Mouse (Mus musculus) gonadal fat pad, adult 2 months (tissue): ENCODE data around the gene Tgm6. TPM values are rescaled to one million over a fixed set of nuclear protein-coding genes. Genes with fewer than 3 reads are reported as not detected.

ENCODE experiments used
- DNase-seq: peaks from one replicate; pipeline ENCODE4 v3.0.0-alpha.2; 2012; ENCODE audit warnings: low read depth
- polyA plus RNA-seq: library from polyadenylated mRNA; depleted of rRNA; stranded (reverse); fragments of >200 nt; gene quantifications from 2 replicates; pipeline ENCODE4 v1.2.3, GENCODE M21; 2012; rRNA removed

Tgm6 gene
- not detected in 2 replicates for polyA plus RNA-seq

DNA sequence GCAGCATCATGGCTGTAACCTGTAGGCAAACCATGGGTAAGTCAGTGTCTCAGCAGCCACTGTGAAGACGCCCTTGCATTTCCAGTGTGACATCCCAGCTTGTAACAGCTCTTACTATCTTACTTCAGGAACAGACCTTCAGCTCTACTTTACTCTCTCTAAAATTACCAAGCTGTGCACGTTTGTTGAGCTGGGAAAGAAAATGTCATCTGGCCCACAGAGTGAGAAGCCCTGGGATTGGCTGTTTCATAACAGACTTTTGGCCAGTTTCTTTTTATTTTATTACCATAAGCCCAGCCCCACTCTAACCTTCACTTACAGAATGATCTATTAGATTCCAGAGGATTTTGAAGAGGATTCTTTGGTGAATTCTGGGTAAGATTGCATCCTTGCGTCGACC, at the start of gene Tgm6:
TSS of gene Tgm6 (plus strand) at position 301 of the 400 bp plus-strand sequence.
- no peak for DNase-seq

DNA sequence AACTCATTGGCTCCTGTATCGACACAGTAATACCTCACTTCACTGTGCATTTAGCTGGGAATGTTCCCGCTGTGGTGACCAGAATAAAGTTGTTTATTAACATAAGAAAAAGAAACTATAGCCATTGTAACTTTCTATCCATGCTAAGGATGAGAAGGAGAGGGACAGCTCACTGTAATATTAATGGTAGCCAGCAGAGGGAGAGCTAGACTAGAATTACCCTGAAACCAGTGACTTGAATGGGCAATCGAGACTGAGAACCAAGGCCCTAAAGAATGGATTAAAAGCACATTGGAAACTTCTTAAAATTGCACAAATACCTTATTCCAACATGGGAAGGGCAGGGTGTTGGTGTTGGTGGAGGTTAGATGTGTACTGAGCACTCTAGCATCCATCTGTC, 44.0 kb upstream of the Tgm6 start:
- DNase-seq: no peak

GRCm38 (mm10) chr2:130070396-130070795, 41.8 kb upstream of the Tgm6 start:
- DNase-seq: no peak

DNA sequence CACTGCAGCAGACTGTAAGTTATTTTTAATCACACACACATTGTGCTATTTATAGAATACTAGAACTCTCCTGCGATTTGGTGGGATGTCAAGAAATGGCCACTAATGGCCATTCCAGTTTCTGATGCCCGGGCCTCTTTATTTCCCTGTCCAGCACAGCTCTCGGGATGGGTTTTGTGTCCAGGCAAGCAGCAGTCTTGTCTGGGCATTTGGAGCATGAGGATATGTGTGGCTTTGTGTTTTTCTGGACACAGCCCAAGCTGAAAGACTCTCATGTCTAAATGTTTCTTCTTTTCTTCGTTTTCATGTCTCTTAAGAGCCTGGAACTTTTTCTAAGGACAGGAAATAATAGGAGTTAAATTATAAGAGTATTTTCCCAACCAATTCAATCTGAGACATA, 588 bp downstream of the Tgm6 start:
- DNase-seq: no peak

- no peak for DNase-seq
These were observed 1.2 kb downstream of the Tgm6 start for GRCm38 (mm10) chr2:130113379-130113778.

GRCm38 (mm10) chr2:130118649-130119048, 6.4 kb downstream of the Tgm6 start:
- DNase-seq: no peak

DNA sequence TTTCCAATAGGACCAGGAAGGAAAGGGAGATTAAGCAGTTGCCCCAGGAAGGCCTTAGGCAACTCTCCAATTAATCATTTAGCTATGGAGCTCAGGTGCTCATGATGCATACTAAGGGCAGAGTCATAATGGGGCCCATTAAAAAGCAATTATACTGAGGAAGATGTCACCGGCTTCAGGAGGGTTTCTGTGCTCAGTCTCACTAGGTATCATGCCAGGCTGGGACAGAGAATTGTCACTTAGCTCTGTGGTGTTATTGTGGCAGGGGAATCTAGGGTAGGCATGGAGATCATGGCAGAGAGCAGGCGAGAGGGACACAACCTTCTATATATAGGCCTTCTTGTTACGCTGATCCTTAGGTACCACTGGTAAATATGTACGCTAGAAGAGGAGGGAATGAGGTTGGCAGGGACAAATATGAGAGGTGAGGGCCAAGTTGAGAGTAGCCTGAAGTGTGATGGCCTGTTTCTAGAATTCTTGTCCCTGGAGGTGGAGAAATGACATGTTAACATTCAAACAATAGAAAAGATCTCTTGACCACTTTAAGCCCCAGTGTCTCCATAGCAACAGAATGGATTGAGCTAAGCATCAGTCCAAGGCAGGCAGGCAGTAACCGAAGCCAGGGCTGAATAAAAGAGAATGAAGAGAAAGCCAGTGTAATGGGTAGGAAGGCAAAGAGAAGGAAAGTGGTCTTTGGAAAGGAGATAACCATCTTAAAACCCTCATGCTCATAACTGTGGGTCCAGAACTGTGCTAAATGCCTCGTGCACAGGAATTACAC, 13.3 kb downstream of the Tgm6 start:
- DNase-seq: no peak

DNA sequence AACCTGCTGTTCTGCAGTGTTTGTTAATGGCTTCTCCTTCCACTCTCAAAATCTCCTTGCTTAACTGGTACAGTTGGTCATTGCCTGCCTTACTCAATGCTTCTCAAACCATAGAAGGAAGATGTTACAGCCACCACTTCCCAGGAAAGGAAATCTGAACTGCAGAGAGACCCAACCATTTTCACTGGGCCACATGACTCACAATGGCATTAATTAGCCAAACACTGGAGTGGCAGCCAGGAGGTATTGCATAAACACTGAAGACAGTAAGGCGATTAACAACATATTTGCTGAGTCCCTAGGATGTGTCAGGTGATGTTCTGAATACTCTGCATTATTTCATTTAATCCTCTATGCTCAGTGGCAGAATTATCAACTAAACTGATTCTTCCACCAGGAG, 13.9 kb downstream of the Tgm6 start:
- peak; percentile 17 for DNase-seq

DNA sequence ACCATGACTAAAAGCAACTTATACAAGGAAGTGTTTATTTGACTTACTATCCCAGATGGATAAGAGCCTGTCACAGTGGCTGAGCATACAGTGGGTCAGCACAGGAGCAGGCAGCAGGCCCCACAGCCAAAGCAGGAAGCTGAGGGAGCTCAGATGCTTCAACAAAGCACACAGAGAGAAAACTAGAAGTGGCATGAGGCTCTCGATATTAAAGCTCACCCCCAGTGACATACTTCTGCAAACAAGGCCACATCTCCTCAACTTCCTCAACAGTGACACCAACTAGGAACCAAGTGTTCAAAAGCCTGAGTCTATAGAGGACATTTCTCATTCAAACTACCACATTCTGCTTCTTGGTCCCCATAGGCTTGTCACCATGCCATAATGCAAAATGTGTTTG, 17.5 kb downstream of the Tgm6 start:
- DNase-seq: no peak

- DNase-seq: no peak
These were observed 30.8 kb downstream of the Tgm6 start for GRCm38 (mm10) chr2:130143011-130143410.

- no peak for DNase-seq
These were observed 32.6 kb downstream of the Tgm6 start for GRCm38 (mm10) chr2:130144703-130145324.

GRCm38 (mm10) chr2:130146089-130146668, 34.0 kb downstream of the Tgm6 start:
- no peak for DNase-seq

DNA sequence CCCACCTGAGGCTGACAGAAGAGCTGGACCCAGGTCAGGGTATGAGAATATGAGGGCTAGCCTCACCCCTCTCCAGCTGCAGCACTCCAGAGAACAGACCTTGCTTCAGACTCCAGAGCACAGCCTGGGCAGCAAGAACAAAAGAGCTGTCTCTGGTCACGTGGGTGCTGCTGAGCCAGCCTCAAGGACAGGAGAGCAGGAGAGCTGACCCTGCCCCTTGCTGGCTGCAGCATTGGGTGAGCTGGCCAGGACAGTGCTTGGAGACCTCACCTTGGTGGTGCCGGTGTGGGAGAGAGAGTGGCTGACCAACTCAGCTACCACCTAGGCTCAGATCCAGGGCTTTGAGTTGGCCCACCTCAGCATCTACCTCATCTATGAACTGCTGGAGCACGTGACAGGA, 43.0 kb downstream of the Tgm6 start:
- no peak for DNase-seq

DNA sequence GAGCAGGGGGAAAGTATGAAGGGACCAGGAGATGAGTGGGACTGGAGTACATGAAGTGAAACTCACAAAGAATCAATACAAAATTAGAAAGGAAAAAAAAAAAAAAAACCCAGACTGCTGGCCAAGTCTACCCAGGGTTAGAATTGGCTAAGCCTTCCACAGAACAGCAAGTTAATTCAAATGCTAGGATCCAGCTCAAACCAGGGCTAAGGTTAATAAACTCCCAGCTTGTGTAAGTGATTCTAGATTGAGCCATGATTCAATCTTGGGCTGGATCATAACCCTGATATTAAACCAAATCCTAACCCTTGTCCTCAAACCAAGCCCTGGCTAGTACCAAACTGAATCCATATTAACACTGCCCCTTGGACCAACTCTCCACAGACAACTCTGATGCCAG, 43.6 kb downstream of the Tgm6 start:
- no peak for DNase-seq

DNA sequence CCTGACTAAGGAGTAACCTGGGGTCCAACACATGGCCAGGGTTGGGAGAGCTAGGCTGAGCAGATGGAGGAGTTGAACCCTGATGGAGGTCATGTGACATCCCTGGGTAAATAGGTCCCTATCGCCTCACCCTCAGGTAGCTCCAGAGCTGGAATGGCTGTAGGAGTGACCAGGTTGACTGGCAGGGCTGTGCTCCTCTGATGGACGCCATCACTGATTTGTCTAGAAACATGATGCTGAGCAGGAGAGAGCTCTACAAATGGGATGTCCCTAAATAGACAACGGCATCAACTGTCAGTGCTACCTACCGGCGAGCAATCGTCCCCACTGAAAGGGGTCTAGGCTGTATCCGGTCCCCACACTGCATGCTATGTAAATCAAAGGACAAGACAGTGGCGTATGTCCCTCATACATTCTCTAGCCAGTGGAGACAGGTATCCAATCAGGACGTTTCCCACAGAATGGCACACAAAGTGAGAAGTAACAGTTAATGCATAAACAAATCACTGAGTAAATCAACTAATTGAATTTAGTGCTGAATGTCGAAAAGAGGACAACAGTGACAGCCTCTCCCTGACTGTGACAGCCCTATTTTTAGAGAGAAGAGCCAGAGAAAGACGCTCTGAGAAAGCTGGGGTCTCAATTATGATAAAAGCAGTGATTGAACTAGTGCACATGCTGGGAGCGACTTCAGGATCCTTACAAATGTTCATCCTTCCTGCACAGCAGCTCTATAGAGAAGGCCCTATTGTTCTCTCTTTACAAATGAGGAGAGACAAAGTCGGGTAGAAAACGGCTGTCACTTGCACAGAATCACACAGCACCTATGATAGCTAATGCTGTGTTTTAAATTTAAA, 45.2 kb downstream of the Tgm6 start:
- DNase-seq: no peak

GRCm38 (mm10) chr2:130158088-130158437, 45.8 kb downstream of the Tgm6 start:
- no peak for DNase-seq

DNA sequence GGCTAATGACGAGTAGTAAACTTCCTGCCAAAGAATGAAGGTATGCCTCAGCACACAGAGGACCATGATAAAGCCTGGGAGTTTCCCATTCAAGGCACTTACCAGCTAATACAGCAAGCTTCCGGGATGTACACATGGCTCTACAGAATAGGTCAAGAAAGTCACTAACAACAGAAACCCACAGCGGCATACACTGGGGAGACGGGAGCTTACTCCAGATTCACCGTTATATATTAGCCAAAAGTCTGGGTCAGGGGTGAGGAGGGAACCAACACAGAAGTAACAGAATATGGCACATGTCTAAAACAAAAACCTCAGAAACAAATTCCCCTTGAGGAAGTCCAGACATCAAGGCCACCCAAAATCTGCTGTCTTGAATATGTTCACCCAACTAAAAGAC, 50.5 kb downstream of the Tgm6 start:
- no peak for DNase-seq

- no peak for DNase-seq
These were observed 54.3 kb downstream of the Tgm6 start for GRCm38 (mm10) chr2:130166311-130167214.

GRCm38 (mm10) chr2:130167861-130168260, 55.6 kb downstream of the Tgm6 start:
- no peak for DNase-seq

GRCm38 (mm10) chr2:130171674-130172073, 59.5 kb downstream of the Tgm6 start:
- no peak for DNase-seq

DNA sequence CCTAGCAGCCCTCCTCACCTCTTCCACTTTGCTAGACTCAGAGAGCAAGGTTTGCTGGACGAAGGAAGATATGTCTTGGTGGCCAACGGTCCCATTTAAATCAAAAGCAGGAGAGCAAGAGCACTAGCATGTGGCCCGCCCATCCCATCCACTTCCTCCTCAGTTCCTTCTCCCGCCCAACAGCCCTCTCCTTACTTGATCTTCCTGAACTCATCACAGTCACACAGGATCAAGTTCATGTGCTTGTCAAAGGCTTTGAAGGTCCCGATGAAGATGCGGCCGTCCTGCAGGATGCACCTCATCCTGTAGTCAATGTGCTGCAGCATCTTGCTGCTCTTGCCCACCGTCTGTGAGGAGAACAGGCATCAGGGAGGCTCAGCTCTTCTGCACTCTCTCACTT, 64.6 kb downstream of the Tgm6 start:
- DNase-seq: no peak
